Mouse (Mus musculus) forebrain, postnatal 0 days (tissue): ENCODE measurements around the gene Hist1h2bh. TPM values are rescaled to one million over a fixed set of nuclear protein-coding genes. Genes with fewer than 3 reads are reported as not detected.
"Not testable (repeated sequence)": the region's sequence is repeated elsewhere in the genome, so short reads cannot be mapped to it uniquely, and the experiment has no call there.

Source experiments
- ATAC-seq: fragments of 200-750 bp; cut with Nextera tagmentation; 2 replicates; pipeline ENCODE4 v1.8.0; 2017; ENCODE audit warnings: mild to moderate bottlenecking, moderate library complexity
- DNase-seq: peaks from one replicate; pipeline ENCODE4 v3.0.0-alpha.2; 2015
- H3K27ac ChIP-seq: fragments of 300-500 bp; sonication (generic); 2 replicates; pipeline ENCODE4 v1.5.1; 2014; ENCODE audit warnings: low read depth, mild to moderate bottlenecking, antibody characterized with exemption, low read length, moderate library complexity, mixed read lengths
- H3K27me3 ChIP-seq: fragments of 300-500 bp; sonication (generic); 2 replicates; pipeline ENCODE4 v1.6.1; 2014; ENCODE audit warnings: mild to moderate bottlenecking, low read length, mixed read lengths; ENCODE audit not compliant: insufficient read depth
- H3K36me3 ChIP-seq: fragments of 300-500 bp; sonication (generic); 2 replicates; pipeline ENCODE4 v1.6.1; 2014; ENCODE audit warnings: mild to moderate bottlenecking, moderate library complexity; ENCODE audit not compliant: insufficient read depth
- H3K4me1 ChIP-seq: fragments of 300-500 bp; sonication (generic); 2 replicates; pipeline ENCODE4 v1.6.1; 2014; ENCODE audit warnings: antibody characterized with exemption; ENCODE audit not compliant: insufficient read depth
- H3K4me2 ChIP-seq: fragments of 300-500 bp; sonication (generic); 2 replicates; pipeline ENCODE4 v1.6.1; 2014; ENCODE audit warnings: low read depth, mild to moderate bottlenecking, moderate library complexity
- H3K4me3 ChIP-seq: fragments of 300-500 bp; sonication (generic); 2 replicates; pipeline ENCODE4 v1.5.1; 2014; ENCODE audit warnings: low read depth, low read length, mixed read lengths
- H3K9ac ChIP-seq: fragments of 300-500 bp; sonication (generic); 2 replicates; pipeline ENCODE4 v1.6.1; 2014; ENCODE audit warnings: mild to moderate bottlenecking
- H3K9me3 ChIP-seq: fragments of 300-500 bp; sonication (generic); 2 replicates; pipeline ENCODE4 v1.6.1; 2016; ENCODE audit warnings: low read length
- CTCF ChIP-seq: sonication (generic); IDR thresholded peaks from 2 replicates; pipeline ENCODE4 v1.5.1; 2016; ENCODE audit warnings: antibody characterized with exemption, control low read depth, low read depth
- WGBS: fragments of 180-500 bp; shearing (Covaris S2); extraction: QIAGEN DNeasy Blood & Tissue Kit; methylation state at CpG from one replicate; pipeline ENCODE4 v1.1.7; 2014; 5-methylcytosine and 5-hydroxymethylcytosine counted together
- polyA plus RNA-seq: library from polyadenylated mRNA; unstranded; fragments of >200 nt; fragmentation: Nextera tagmentation; extraction: Ambion mirVana; gene quantifications from 2 replicates; pipeline ENCODE4 v1.2.1, GENCODE M21; 2015
- total RNA-seq: library from RNA; depleted of rRNA; stranded (reverse); fragments of >200 nt; gene quantifications from 2 replicates; pipeline ENCODE4 v1.2.3, GENCODE M21; 2014

Gene Hist1h2bh
- total and polyA plus RNA-seq, 2 experiments from 2014 or later = 0.17 to 12.5 TPM

DNA sequence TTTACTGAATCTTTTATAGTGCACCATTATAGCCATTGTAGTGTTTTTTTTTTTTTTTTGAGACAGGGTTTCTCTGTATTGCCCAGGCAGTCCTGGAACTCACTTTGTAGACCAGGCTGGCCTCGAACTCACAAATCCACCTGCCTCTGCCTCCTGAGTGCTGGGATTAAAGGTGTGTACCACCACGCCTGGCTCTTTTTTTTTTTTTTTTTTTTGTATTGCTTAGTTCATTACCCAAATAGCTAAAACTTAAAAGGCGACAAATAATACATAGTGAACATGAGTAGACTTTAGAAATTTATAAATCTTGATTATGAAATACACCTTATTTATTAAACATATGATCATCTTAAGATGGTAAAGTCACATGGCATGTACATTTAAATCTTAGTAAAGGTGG lies 1.7 kb downstream of the Hist1h2bh start:
- no peaks in the 10 kb centered on the region for H3K36me3 ChIP-seq
- no peak overlapping the region for H3K9ac ChIP-seq
- 80% methylated on average over 3 of the region's 3 CpGs for WGBS
- H3K4me1 ChIP-seq = 0 out of 2 replicates have a peak, but pooled peaks cover 4% of the 10 kb centered on the region
- H3K4me3 ChIP-seq = no peak overlapping the region
- no peak for ATAC-seq
- TF ChIP-seq CTCF = no peak
- H3K27me3 ChIP-seq = no peaks in the 10 kb centered on the region
- no peak overlapping the region for H3K27ac ChIP-seq
- no peaks in the 10 kb centered on the region for H3K9me3 ChIP-seq
- H3K4me2 ChIP-seq = no peak overlapping the region
- no peak for DNase-seq

DNA sequence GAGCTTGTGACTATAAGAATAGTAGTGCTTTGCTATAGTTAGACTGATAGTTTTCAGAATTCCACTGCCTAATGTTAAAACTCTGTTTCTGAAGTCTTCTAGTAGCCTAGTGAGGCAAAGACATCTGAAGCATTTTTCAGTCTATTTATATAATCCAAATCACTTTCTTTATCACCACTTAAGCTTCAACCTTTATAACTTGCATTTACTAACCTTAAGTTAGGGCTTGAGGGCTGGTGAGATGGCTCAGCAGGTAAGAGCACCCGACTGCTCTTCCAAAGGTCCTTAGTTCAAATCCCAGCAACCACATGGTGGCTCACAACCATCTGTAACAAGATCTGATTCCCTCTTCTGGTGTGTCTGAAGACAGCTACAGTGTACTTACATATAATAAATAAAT lies 3.4 kb downstream of the Hist1h2bh start:
- not testable (repeated sequence) for H3K27me3 ChIP-seq, H3K9ac ChIP-seq, ATAC-seq, H3K4me3 ChIP-seq, H3K27ac ChIP-seq, H3K4me1 ChIP-seq, H3K36me3 ChIP-seq, H3K9me3 ChIP-seq, H3K4me2 ChIP-seq, DNase-seq
- WGBS = 71% methylated on average over 1 of the region's 1 CpGs

DNA sequence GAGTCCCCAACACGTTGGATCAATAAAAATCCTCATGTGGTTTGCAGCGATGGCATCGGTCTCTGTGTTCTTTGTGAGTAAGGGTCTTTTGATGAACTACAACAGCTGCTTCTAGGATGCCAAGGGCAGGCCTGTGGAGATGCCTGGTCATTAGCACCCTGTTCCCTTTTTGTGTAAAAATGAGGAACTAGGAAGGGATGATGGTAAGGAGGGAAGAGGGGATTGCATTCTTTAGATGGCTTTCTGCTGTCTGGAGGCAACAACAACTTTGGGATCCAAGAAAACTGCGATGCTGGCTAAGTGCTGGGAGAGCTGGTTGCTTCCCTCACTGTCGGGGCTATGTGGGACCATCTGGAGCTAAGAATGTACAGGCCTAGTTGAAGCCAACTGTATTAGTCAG lies 4.9 kb downstream of the Hist1h2bh start:
- Histone ChIP-seq H3K9me3 (no peaks in the 10 kb centered on the region), H3K4me2 (no peak overlapping the region), H3K9ac (no peak overlapping the region), H3K27me3 (no peaks in the 10 kb centered on the region), H3K27ac (no peak overlapping the region), H3K36me3 (no peaks in the 10 kb centered on the region), H3K4me3 (no peak overlapping the region), H3K4me1 (peaks cover 12% of the 10 kb centered on the region)
- no peak for DNase-seq
- ATAC-seq = no peak
- WGBS = 80% methylated on average over 5 of the region's 5 CpGs
- no peak for TF ChIP-seq CTCF

DNA sequence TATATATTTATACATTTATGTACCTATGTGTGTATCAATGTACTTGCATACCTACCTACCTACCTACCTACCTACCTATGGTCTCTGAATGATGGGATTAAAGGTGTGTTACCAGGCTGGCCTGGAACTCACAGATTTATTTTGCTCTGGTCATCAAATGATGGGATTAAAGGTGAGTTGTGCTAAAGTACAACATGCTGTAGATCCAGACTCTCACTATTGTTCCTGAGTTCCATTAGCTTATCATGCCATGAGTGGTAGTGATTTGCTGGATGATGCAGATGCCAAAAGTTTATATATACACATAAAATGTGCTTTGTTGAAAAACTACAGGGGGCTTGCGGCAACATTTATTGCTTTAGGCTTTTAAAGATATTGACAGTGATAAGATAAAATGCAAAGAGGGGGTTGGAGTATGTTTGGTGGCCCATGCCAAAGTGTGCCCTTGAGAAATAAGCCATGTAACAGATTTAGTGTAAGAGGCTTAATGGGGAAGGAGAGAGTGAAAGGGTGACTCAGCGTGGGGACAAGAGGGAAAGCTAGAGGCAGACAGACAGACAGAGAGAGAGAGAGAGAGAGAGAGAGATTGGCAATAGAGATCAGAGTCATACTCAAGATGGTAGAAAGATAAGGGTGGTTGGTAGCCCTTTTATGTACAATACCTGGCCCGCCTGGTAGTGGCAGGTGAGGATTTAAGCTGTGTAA lies 6.0 kb downstream of the Hist1h2bh start:
- Histone ChIP-seq H3K27ac (no peak overlapping the region), H3K4me2 (no peak overlapping the region), H3K9me3 (no peaks in the 10 kb centered on the region), H3K9ac (no peak overlapping the region), H3K27me3 (no peaks in the 10 kb centered on the region), H3K4me1 (peaks cover 19% of the 10 kb centered on the region), H3K4me3 (no peak overlapping the region), H3K36me3 (no peaks in the 10 kb centered on the region)
- no peak for TF ChIP-seq CTCF
- DNase-seq (no peak), ATAC-seq (no peak)
- WGBS = 77% methylated on average over 3 of the region's 3 CpGs

- no peaks in the 10 kb centered on the region for H3K27me3 ChIP-seq
- peak overlapping the region; percentile 72; the same call in 1 of the 2 replicates for H3K4me2 ChIP-seq
- peak overlapping the region; percentile 47 for H3K4me3 ChIP-seq
- 15% methylated on average over 7 of the region's 7 CpGs for WGBS
- no peak for DNase-seq
- H3K4me1 ChIP-seq = peaks cover 22% of the 10 kb centered on the region
- H3K27ac ChIP-seq = no peak overlapping the region
- H3K9me3 ChIP-seq = no peaks in the 10 kb centered on the region
- H3K9ac ChIP-seq = peak overlapping the region; percentile 18; the same call in 1 of the 2 replicates
- H3K36me3 ChIP-seq = no peaks in the 10 kb centered on the region
- no peak for TF ChIP-seq CTCF
- ATAC-seq = no peak
Observed at GRCm38 (mm10) chr13:23536076-23536822, 6.9 kb downstream of the Hist1h2bh start.

DNA sequence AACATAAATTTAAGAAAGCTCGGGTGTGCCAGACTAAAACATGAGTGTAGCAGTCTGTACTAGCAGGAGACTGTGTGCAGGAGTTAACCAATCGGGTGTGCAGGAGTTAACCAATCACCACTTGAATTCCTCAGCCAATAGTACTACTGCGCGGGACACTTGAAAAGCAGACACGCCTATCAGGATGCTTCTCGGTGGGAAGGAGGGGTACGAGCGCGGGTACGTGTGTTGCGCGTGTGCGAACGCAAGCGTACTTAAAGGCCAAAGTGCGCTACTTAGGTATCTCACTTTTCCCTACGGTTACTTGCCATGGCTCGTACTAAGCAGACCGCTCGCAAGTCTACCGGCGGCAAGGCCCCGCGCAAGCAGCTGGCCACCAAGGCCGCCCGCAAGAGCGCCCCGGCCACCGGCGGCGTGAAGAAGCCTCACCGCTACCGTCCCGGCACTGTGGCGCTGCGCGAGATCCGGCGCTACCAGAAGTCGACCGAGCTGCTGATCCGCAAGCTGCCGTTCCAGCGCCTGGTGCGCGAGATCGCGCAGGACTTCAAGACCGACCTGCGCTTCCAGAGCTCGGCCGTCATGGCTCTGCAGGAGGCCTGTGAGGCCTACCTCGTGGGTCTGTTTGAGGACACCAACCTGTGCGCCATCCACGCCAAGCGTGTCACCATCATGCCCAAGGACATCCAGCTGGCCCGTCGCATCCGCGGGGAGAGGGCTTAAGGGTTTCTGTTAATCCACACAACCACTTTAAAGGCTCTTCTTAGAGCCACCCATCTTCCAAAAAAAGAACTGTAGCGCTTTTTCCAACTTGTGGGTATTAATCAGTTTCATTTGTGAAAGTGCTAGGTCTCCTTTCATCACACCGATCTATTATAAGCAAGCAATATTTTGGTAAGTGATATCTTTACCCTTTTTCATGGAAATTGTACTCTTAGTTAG lies 7.8 kb downstream of the Hist1h2bh start, which contains the start of gene Hist1h3g:
Gene Hist1h3g (plus strand): TSS at position 286 of the 939 bp plus-strand sequence.
- H3K4me2 ChIP-seq = peak within 1 kb of the TSS; percentile 72
- peaks cover 22% of the 10 kb centered on the region for H3K4me1 ChIP-seq
- ATAC-seq (peak; percentile 90), DNase-seq (peak; percentile 96)
- not testable (repeated sequence) for H3K27me3 ChIP-seq, H3K36me3 ChIP-seq, H3K9me3 ChIP-seq
- H3K9ac ChIP-seq = peak within 1 kb of the TSS; percentile 22
- WGBS = under 1% methylated on average over 48 of the region's 62 CpGs
- peak within 1 kb of the TSS; percentile 67 for H3K27ac ChIP-seq
- H3K4me3 ChIP-seq = peak within 1 kb of the TSS; percentile 47
